Mouse (Mus musculus) cerebellum, adult 18-20 months (tissue): ENCODE data around the gene Olfr829.
"Not testable (repeated sequence)": the region's sequence is repeated elsewhere in the genome, so short reads cannot be mapped to it uniquely, and the experiment has no call there.

Source experiments
- DNase-seq, 2 experiments: peaks; one replicate each; pipeline ENCODE4 v3.0.0; 2021

Olfr829 gene

DNA sequence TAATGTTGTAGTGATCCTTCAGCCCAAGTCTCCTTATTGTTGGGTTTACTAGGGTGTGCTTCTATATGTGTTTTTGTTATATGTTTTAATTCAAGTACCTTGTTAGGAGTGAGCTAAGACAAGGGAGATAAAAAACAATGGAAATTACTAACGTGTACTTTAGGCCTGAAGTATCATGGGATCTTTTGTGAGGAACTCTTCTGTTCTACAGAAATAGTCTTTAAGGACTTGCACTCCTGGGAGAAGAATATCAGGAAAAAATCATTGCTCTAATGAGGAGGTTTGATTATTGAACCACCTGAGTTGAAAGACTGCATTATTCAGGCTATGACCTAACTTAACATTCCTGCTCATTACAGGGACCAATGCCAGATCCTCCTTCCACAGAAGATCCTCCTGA lies at the start of gene Olfr829:
TSS of gene Olfr829 (plus strand) at position 301 of the 400 bp plus-strand sequence.
- DNase-seq: no peak

GRCm38 (mm10) chr9:18819426-18819825 lies 35.3 kb upstream of the Olfr829 start, which contains the start of gene Olfr828:
Gene Olfr828, minus strand, starts transcription at chr9:18819526.
- DNase-seq: no peak

GRCm38 (mm10) chr9:18874393-18874792 lies 19.7 kb downstream of the Olfr829 start, which contains the start of gene Olfr830:
Gene Olfr830, plus strand, starts transcription at chr9:18874693.
- DNase-seq: no peak

GRCm38 (mm10) chr9:18907699-18908098 lies 53.0 kb downstream of the Olfr829 start:
- DNase-seq: not testable (repeated sequence)
